Mouse (Mus musculus): Measurements from ENCODE around the gene Kif1a. TPM values are rescaled to one million over a fixed set of nuclear protein-coding genes. Genes with fewer than 3 reads are reported as not detected.

The Kif1a gene
- not detected for polyA plus RNA-seq (2017; shearing (Covaris generic))

- ATAC-seq = no peak
Measured at GRCm38 (mm10) chr1:93101571-93102061, at the start of gene Kif1a. Gene Kif1a (minus strand): TSS chr1:93101951.

- ATAC-seq = no peak
Measured at GRCm38 (mm10) chr1:93150907-93151661, 49.3 kb upstream of the Kif1a start.

GRCm38 (mm10) chr1:93144176-93144575, 42.4 kb upstream of the Kif1a start:
- no peak for ATAC-seq

GRCm38 (mm10) chr1:93142871-93143270, 41.1 kb upstream of the Kif1a start:
- no peak for ATAC-seq

- no peak for ATAC-seq
Measured at GRCm38 (mm10) chr1:93139713-93140112, 38.0 kb upstream of the Kif1a start.

GRCm38 (mm10) chr1:93138534-93138933, 36.8 kb upstream of the Kif1a start:
- no peak for ATAC-seq

- no peak for ATAC-seq
Measured at GRCm38 (mm10) chr1:93135036-93135526, 33.3 kb upstream of the Kif1a start, which contains the start of gene Agxt. Gene Agxt (plus strand): TSS chr1:93135240.

GRCm38 (mm10) chr1:93132676-93133075, 30.9 kb upstream of the Kif1a start:
- no peak for ATAC-seq

- ATAC-seq = no peak
Measured at GRCm38 (mm10) chr1:93130242-93130983, 28.7 kb upstream of the Kif1a start.

GRCm38 (mm10) chr1:93128710-93129349, 27.1 kb upstream of the Kif1a start:
- ATAC-seq = no peak

- no peak for ATAC-seq
Measured at GRCm38 (mm10) chr1:93128209-93128608, 26.5 kb upstream of the Kif1a start.

- ATAC-seq = no peak
Measured at GRCm38 (mm10) chr1:93125256-93125655, 23.5 kb upstream of the Kif1a start.

- no peak for ATAC-seq
Measured at GRCm38 (mm10) chr1:93124066-93124465, 22.3 kb upstream of the Kif1a start.

- ATAC-seq = no peak
Measured at GRCm38 (mm10) chr1:93123179-93123854, 21.6 kb upstream of the Kif1a start.

GRCm38 (mm10) chr1:93118816-93119215, 17.1 kb upstream of the Kif1a start:
- no peak for ATAC-seq

GRCm38 (mm10) chr1:93115471-93115870, 13.7 kb upstream of the Kif1a start:
- ATAC-seq = no peak

GRCm38 (mm10) chr1:93114713-93115463, 13.1 kb upstream of the Kif1a start:
- ATAC-seq = peak; percentile 100

- ATAC-seq = no peak
Measured at GRCm38 (mm10) chr1:93102700-93103099, 949 bp upstream of the Kif1a start.

- no peak for ATAC-seq
Measured at GRCm38 (mm10) chr1:93100576-93101491, 917 bp downstream of the Kif1a start.

GRCm38 (mm10) chr1:93100243-93100575, 1.5 kb downstream of the Kif1a start:
- no peak for ATAC-seq

GRCm38 (mm10) chr1:93098956-93099355, 2.8 kb downstream of the Kif1a start:
- no peak for ATAC-seq
